ENCODE assay signal across 8 mouse cellular contexts in genomic region chr12:87471964-87472786, GRCm38 (mm10). TPM values are rescaled to one million over a fixed set of nuclear protein-coding genes. Genes with fewer than 3 reads are reported as not detected.
A peak's percentile ranks its signal among the peaks of the same experiment; 100 is the strongest.
DNase-seq lines count a peak whose midpoint lies in the region; ATAC-seq and TF ChIP-seq lines count a peak whose summit lies in the region.

TSS of gene Snw1 (minus strand) at chr12:87472274.

- ATAC-seq in heart, embryonic 15.5 days (replicated peaks; ENCODE audit: insufficient number of reproducible peaks, insufficient read depth, low FRiP score, low read depth): peak; percentile 96
- peak; percentile 94 for ATAC-seq in liver, embryonic 14.5 days (ENCODE audit: insufficient read depth)
- ATAC-seq in neural tube, embryonic 11.5 days (ENCODE audit: insufficient read depth, low FRiP score, low TSS enrichment): peak; percentile 94
- peak; percentile 97 for ATAC-seq in stomach, postnatal 0 days (ENCODE audit: low FRiP score, low TSS enrichment)

- peak within 1 kb of the TSS; percentile 88 for H3K4me3 ChIP-seq in forebrain, embryonic 10.5 days
- H3K4me3 ChIP-seq in heart, embryonic 15.5 days: peak within 1 kb of the TSS; percentile 77
- peak within 1 kb of the TSS; percentile 93 for H3K4me3 ChIP-seq in liver, embryonic 14.5 days (ENCODE audit: insufficient read depth in 1 of 2, low read depth in 2 of 2, low read length in 2 of 2)
- H3K4me3 ChIP-seq in neural tube, embryonic 11.5 days (ENCODE audit: low read depth, low read length): peak within 1 kb of the TSS; percentile 69
- H3K4me3 ChIP-seq in stomach, postnatal 0 days (ENCODE audit: low read depth, low read length): peak within 1 kb of the TSS; percentile 92

- no peaks in the 10 kb centered on the region for H3K9me3 ChIP-seq in forebrain, embryonic 10.5 days
- H3K9me3 ChIP-seq in heart, embryonic 15.5 days (replicated peaks): no peaks in the 10 kb centered on the region
- no peaks in the 10 kb centered on the region for H3K9me3 ChIP-seq in liver, embryonic 14.5 days (ENCODE audit: control insufficient read depth, low read length)
- H3K9me3 ChIP-seq in neural tube, embryonic 11.5 days (ENCODE audit: control insufficient read depth, low read length): no peaks in the 10 kb centered on the region
- no peaks in the 10 kb centered on the region for H3K9me3 ChIP-seq in stomach, postnatal 0 days (ENCODE audit: control insufficient read depth, low read length)

- no peak for TF ChIP-seq CTCF in liver, embryonic 14.5 days (IDR thresholded peaks at IDR 0.05; ENCODE audit: low read depth)
- TF ChIP-seq CTCF in stomach, postnatal 0 days (IDR thresholded peaks at IDR 0.05; ENCODE audit: low read depth): no peak

- peak within 1 kb of the TSS; percentile 89 for H3K9ac ChIP-seq in heart, embryonic 15.5 days
- H3K9ac ChIP-seq in liver, embryonic 14.5 days (replicated peaks): peak within 1 kb of the TSS; percentile 97
- peak within 1 kb of the TSS; percentile 94 for H3K9ac ChIP-seq in neural tube, embryonic 11.5 days (ENCODE audit: low read length)
- H3K9ac ChIP-seq in stomach, postnatal 0 days (ENCODE audit: low read length): peak within 1 kb of the TSS; percentile 97

- H3K27ac ChIP-seq in forebrain, embryonic 10.5 days: peak within 1 kb of the TSS; percentile 97
- peak within 1 kb of the TSS; percentile 83 for H3K27ac ChIP-seq in heart, embryonic 15.5 days
- peak within 1 kb of the TSS; percentile 51 for H3K27ac ChIP-seq in liver, embryonic 14.5 days
- H3K27ac ChIP-seq in neural tube, embryonic 11.5 days (ENCODE audit: low read depth, low read length): peak within 1 kb of the TSS; percentile 73
- peak within 1 kb of the TSS; percentile 93 for H3K27ac ChIP-seq in stomach, postnatal 0 days (replicated peaks)

- 3% methylated on average over 45 of the region's 45 CpGs for WGBS in forebrain, embryonic 10.5 days
- WGBS in heart, embryonic 15.5 days: 3% methylated on average over 45 of the region's 45 CpGs
- 3% methylated on average over 44 of the region's 45 CpGs for WGBS in liver, embryonic 14.5 days (ENCODE audit: insufficient replicate concordance)
- WGBS in neural tube, embryonic 11.5 days: 3% methylated on average over 45 of the region's 45 CpGs
- WGBS in stomach, postnatal 0 days: 3% methylated on average over 45 of the region's 45 CpGs

- H3K36me3 ChIP-seq in forebrain, embryonic 10.5 days (replicated peaks): peaks cover 28% of the 10 kb centered on the region
- peaks cover 14% of the 10 kb centered on the region for H3K36me3 ChIP-seq in heart, embryonic 15.5 days
- peaks cover 14% of the 10 kb centered on the region for H3K36me3 ChIP-seq in liver, embryonic 14.5 days (replicated peaks; ENCODE audit: control insufficient read depth, insufficient read depth, low read depth)
- H3K36me3 ChIP-seq in neural tube, embryonic 11.5 days (ENCODE audit: control insufficient read depth, insufficient read depth, low read length): no peaks in the 10 kb centered on the region; the same call in 1 of the 2 replicates
- 0 out of 2 replicates have a peak, but pooled peaks cover 4% of the 10 kb centered on the region for H3K36me3 ChIP-seq in stomach, postnatal 0 days (ENCODE audit: control insufficient read depth, insufficient read depth, low read length)

- H3K4me2 ChIP-seq in heart, embryonic 15.5 days: peak within 1 kb of the TSS; percentile 74
- peak within 1 kb of the TSS; percentile 73 for H3K4me2 ChIP-seq in liver, embryonic 14.5 days (ENCODE audit: low read depth)
- H3K4me2 ChIP-seq in neural tube, embryonic 11.5 days (ENCODE audit: low read depth): peak within 1 kb of the TSS; percentile 69
- peak within 1 kb of the TSS; percentile 62 for H3K4me2 ChIP-seq in stomach, postnatal 0 days (replicated peaks; ENCODE audit: low read depth)

- DNase-seq in CD8-positive naive resting alpha-beta T cell, adult 2 months (ENCODE audit: low read depth in 2 of 2, low spot score in 2 of 2): peak; percentile 90 to 92
- DNase-seq in c-Kit-positive CD71-negative TER-119-negative erythroid progenitor cells, embryonic 14.5 days (ENCODE audit: low read depth): peak; percentile 95
- peak; percentile 94 for DNase-seq in forebrain, embryonic 10.5 days (ENCODE audit: extremely low spot score, low spot score)
- DNase-seq in kidney, postnatal 25 days: peak; percentile 95 to 97
- peak; percentile 89 to 92 (median 90) for DNase-seq in liver, embryonic 14.5 days (ENCODE audit: low read depth in 3 of 3, low spot score in 3 of 3)
- peak; percentile 96 for DNase-seq in neural tube, embryonic 11.5 days (ENCODE audit: low spot score)
- peak; percentile 95 for DNase-seq in stomach, postnatal 0 days (ENCODE audit: low spot score)

- no peaks in the 10 kb centered on the region for H3K27me3 ChIP-seq in forebrain, embryonic 10.5 days (ENCODE audit: poor library complexity, severe bottlenecking)
- H3K27me3 ChIP-seq in heart, embryonic 15.5 days: no peaks in the 10 kb centered on the region
- no peaks in the 10 kb centered on the region for H3K27me3 ChIP-seq in liver, embryonic 14.5 days (ENCODE audit: control insufficient read depth, insufficient read depth, low read length)
- no peaks in the 10 kb centered on the region for H3K27me3 ChIP-seq in neural tube, embryonic 11.5 days (ENCODE audit: control insufficient read depth, insufficient read depth, low read length)
- H3K27me3 ChIP-seq in stomach, postnatal 0 days (ENCODE audit: control insufficient read depth, insufficient read depth, low read length): no peaks in the 10 kb centered on the region

- TF ChIP-seq EP300 in liver, embryonic 14.5 days (IDR thresholded peaks at IDR 0.05; ENCODE audit: low read depth): 0 out of 2 replicates have a peak, but pooled peaks have one; percentile 34
- TF ChIP-seq EP300 in stomach, postnatal 0 days (optimal IDR thresholded peaks at IDR 0.05): no peak

- peaks cover 13% of the 10 kb centered on the region for H3K4me1 ChIP-seq in forebrain, embryonic 10.5 days
- H3K4me1 ChIP-seq in heart, embryonic 15.5 days (replicated peaks): peaks cover 10% of the 10 kb centered on the region
- peaks cover 9 to 11% of the 10 kb centered on the region in 2 experiments for H3K4me1 ChIP-seq in liver, embryonic 14.5 days (replicated peaks; ENCODE audit: control insufficient read depth in 2 of 2, insufficient read depth in 2 of 2, low read length in 1 of 2)
- H3K4me1 ChIP-seq in neural tube, embryonic 11.5 days (ENCODE audit: control insufficient read depth, insufficient read depth, low read length): peaks cover 6% of the 10 kb centered on the region; the same call in 1 of the 2 replicates
- H3K4me1 ChIP-seq in stomach, postnatal 0 days (replicated peaks; ENCODE audit: control insufficient read depth, insufficient read depth): peaks cover 7% of the 10 kb centered on the region

RNA-seq across cellular contexts. Expression of gene Snw1, which starts in this region (rescaled TPM):
- polyA plus RNA-seq in forebrain, embryonic 10.5 days (2016; fragmentation: Nextera tagmentation; extraction: Ambion mirVana): 167 and 169 TPM in 2 replicates
- 71.0 and 75.3 TPM in 2 replicates for polyA plus RNA-seq in heart, embryonic 15.5 days (2015; fragmentation: Nextera tagmentation; extraction: Ambion mirVana)
- polyA plus RNA-seq in liver, embryonic 14.5 days (2012; rRNA removed): 10.1 and 19.5 TPM in 2 replicates
- polyA plus RNA-seq in liver, embryonic 14.5 days (2014; fragmentation: Nextera tagmentation; extraction: Ambion mirVana): 55.5 and 63.0 TPM in 2 replicates
- 159 and 164 TPM in 2 replicates for polyA plus RNA-seq in neural tube, embryonic 11.5 days (2014; fragmentation: Nextera tagmentation; extraction: Ambion mirVana)
- polyA plus RNA-seq in stomach, postnatal 0 days (2015; fragmentation: Nextera tagmentation; extraction: Ambion mirVana): 71.5 and 75.5 TPM in 2 replicates

Comparison
In these comparisons a context has a peak if more than half of its experiments do, and no peak if none do; other contexts are left out.
1. Peak in every context shown above with its lines: DNase-seq, ATAC-seq, H3K4me3 ChIP-seq and H3K27ac ChIP-seq.